Mouse (Mus musculus) layer of hippocampus, postnatal 14 days (tissue): ENCODE measurements at regions not wholly inside any gene's neighbourhood (a gene's known extent, or its start where the extent isn't known, plus 50 kb on each side); places are given as distances from the start of the nearest gene placed in this dataset.
"Not testable (repeated sequence)": the region's sequence is repeated elsewhere in the genome, so short reads cannot be mapped to it uniquely, and the experiment has no call there.

Source experiments
- DNase-seq, 2 experiments: peaks; one replicate each; pipeline ENCODE4 v3.0.0; 2021 to 2022; ENCODE audit warnings: low spot score in 2 of 2, mixed read lengths in 1 of 2

GRCm38 (mm10) chr2:51793291-51793690 lies 141.7 kb downstream of the Rbm43 start:
- DNase-seq = not testable (repeated sequence)

- no peak for DNase-seq
Observed at GRCm38 (mm10) chr2:51799856-51800255, 135.1 kb downstream of the Rbm43 start.

- DNase-seq = no peak
Observed at GRCm38 (mm10) chr2:51822976-51823375, 112.0 kb downstream of the Rbm43 start.

- peak; percentile 38 to 64 for DNase-seq
Observed at GRCm38 (mm10) chr2:51830286-51830944, 104.5 kb downstream of the Rbm43 start.

GRCm38 (mm10) chr2:51830965-51831720 lies 103.8 kb downstream of the Rbm43 start:
- DNase-seq = no peak

- no peak for DNase-seq
Observed at GRCm38 (mm10) chr2:51837864-51838263, 97.1 kb downstream of the Rbm43 start.

- no peak for DNase-seq
Observed at GRCm38 (mm10) chr2:51840808-51841207, 94.2 kb downstream of the Rbm43 start.

- DNase-seq = peak in 1 of 2 experiments; percentile 17
Observed at GRCm38 (mm10) chr2:51844831-51845230, 90.1 kb downstream of the Rbm43 start.

GRCm38 (mm10) chr2:51847556-51847955 lies 87.4 kb downstream of the Rbm43 start:
- DNase-seq = no peak

GRCm38 (mm10) chr2:51847964-51848363 lies 87.0 kb downstream of the Rbm43 start:
- DNase-seq = no peak

- no peak for DNase-seq
Observed at GRCm38 (mm10) chr2:51848491-51848890, 86.5 kb downstream of the Rbm43 start.

- no peak for DNase-seq
Observed at GRCm38 (mm10) chr2:51850581-51850980, 84.4 kb downstream of the Rbm43 start.

- DNase-seq = no peak
Observed at GRCm38 (mm10) chr2:51851711-51852110, 83.3 kb downstream of the Rbm43 start.

- DNase-seq = no peak
Observed at GRCm38 (mm10) chr2:51857226-51857625, 77.7 kb downstream of the Rbm43 start.

- DNase-seq = no peak
Observed at GRCm38 (mm10) chr2:51866045-51866444, 68.9 kb downstream of the Rbm43 start.

- DNase-seq = no peak
Observed at GRCm38 (mm10) chr2:51868878-51869510, 66.0 kb downstream of the Rbm43 start.

GRCm38 (mm10) chr2:51871571-51871970 lies 63.4 kb downstream of the Rbm43 start:
- no peak for DNase-seq
